Mouse (Mus musculus) embryonic facial prominence, embryonic 15.5 days (tissue): ENCODE results near the gene Mllt3. TPM values are rescaled to one million over a fixed set of nuclear protein-coding genes. Genes with fewer than 3 reads are reported as not detected.
A peak's percentile ranks its signal among the peaks of the same experiment; 100 is the strongest.

Experiments
- ATAC-seq: fragments of 200-750 bp; cut with Nextera tagmentation; 2 replicates; pipeline ENCODE4 v1.8.0; 2017; ENCODE audit warnings: low read depth, moderate TSS enrichment; ENCODE audit not compliant: insufficient number of reproducible peaks, low FRiP score, low TSS enrichment
- H3K27ac ChIP-seq: fragments of 300-500 bp; sonication (generic); replicated peaks from 2 replicates; pipeline ENCODE4 v1.5.1; 2015; ENCODE audit warnings: mild to moderate bottlenecking, inconsistent platforms
- H3K27me3 ChIP-seq: fragments of 300-500 bp; sonication (generic); 2 replicates; pipeline ENCODE4 v1.6.1; 2015; ENCODE audit warnings: inconsistent platforms
- H3K36me3 ChIP-seq: fragments of 300-500 bp; sonication (generic); 2 replicates; pipeline ENCODE4 v1.6.1; 2015; ENCODE audit warnings: mild to moderate bottlenecking, inconsistent platforms
- H3K4me1 ChIP-seq: fragments of 300-500 bp; sonication (generic); 2 replicates; pipeline ENCODE4 v1.6.1; 2015; ENCODE audit warnings: inconsistent platforms
- H3K4me2 ChIP-seq: fragments of 300-500 bp; sonication (generic); replicated peaks from 2 replicates; pipeline ENCODE4 v1.6.1; 2015; ENCODE audit warnings: mild to moderate bottlenecking, inconsistent platforms
- H3K4me3 ChIP-seq: fragments of 300-500 bp; sonication (generic); replicated peaks from 2 replicates; pipeline ENCODE4 v1.5.1; 2015; ENCODE audit warnings: mild to moderate bottlenecking, inconsistent platforms
- H3K9ac ChIP-seq: fragments of 300-500 bp; sonication (generic); 2 replicates; pipeline ENCODE4 v1.6.1; 2015; ENCODE audit warnings: inconsistent platforms
- H3K9me3 ChIP-seq: fragments of 300-500 bp; sonication (generic); replicated peaks from 2 replicates; pipeline ENCODE4 v1.6.1; 2016; ENCODE audit warnings: inconsistent platforms
- WGBS: fragments of 180-500 bp; shearing (Covaris S2); methylation state at CpG from one replicate; pipeline ENCODE4 v1.1.7; 2015; 5-methylcytosine and 5-hydroxymethylcytosine counted together
- polyA plus RNA-seq: library from polyadenylated mRNA; unstranded; fragments of >200 nt; fragmentation: Nextera tagmentation; extraction: Ambion mirVana; gene quantifications from 2 replicates; pipeline ENCODE4 v1.2.1, GENCODE M21; 2015

Mllt3 gene
- 54.3 and 56.4 TPM in 2 replicates for polyA plus RNA-seq

- under 1% methylated on average over 37 of the region's 37 CpGs for WGBS
- peak within 1 kb of the TSS; percentile 48 for H3K9ac ChIP-seq
These were observed at the start of gene Mllt3 for GRCm38 (mm10) chr4:88033216-88033653. Gene Mllt3 (minus strand): TSS chr4:88033364.

GRCm38 (mm10) chr4:88082381-88082780 is 49.2 kb upstream of the Mllt3 start:
- Histone ChIP-seq H3K9me3 (no peaks in the 10 kb centered on the region), H3K27ac (no peak overlapping the region), H3K4me3 (no peak overlapping the region), H3K36me3 (no peaks in the 10 kb centered on the region), H3K4me2 (no peak overlapping the region), H3K9ac (no peak overlapping the region), H3K27me3 (no peaks in the 10 kb centered on the region), H3K4me1 (peaks cover 4% of the 10 kb centered on the region; the same call in 1 of the 2 replicates)
- no peak for ATAC-seq
- WGBS, result 88% methylated on average over 4 of the region's 4 CpGs

More at GRCm38 (mm10) chr4:88033216-88033653, at the start of gene Mllt3:
- peak within 1 kb of the TSS; percentile 97 for H3K27ac ChIP-seq
- no peaks in the 10 kb centered on the region for H3K9me3 ChIP-seq
- H3K4me2 ChIP-seq, result peak within 1 kb of the TSS; percentile 87
- no peaks in the 10 kb centered on the region for H3K36me3 ChIP-seq
- no peaks in the 10 kb centered on the region for H3K27me3 ChIP-seq
- peaks cover 22% of the 10 kb centered on the region; the same call in 1 of the 2 replicates for H3K4me1 ChIP-seq
- H3K4me3 ChIP-seq, result peak within 1 kb of the TSS; percentile 77
- ATAC-seq, result peak; percentile 93

- Histone ChIP-seq H3K9me3 (no peaks in the 10 kb centered on the region), H3K9ac (no peak overlapping the region), H3K27me3 (no peaks in the 10 kb centered on the region), H3K36me3 (no peaks in the 10 kb centered on the region), H3K4me1 (peaks cover 4% of the 10 kb centered on the region; the same call in 1 of the 2 replicates), H3K27ac (no peak overlapping the region), H3K4me3 (no peak overlapping the region), H3K4me2 (no peak overlapping the region)
- no peak for ATAC-seq
- WGBS, result 89% methylated on average over 3 of the region's 3 CpGs
These were observed 48.7 kb upstream of the Mllt3 start for GRCm38 (mm10) chr4:88081885-88082284.

GRCm38 (mm10) chr4:88081417-88081816 is 48.3 kb upstream of the Mllt3 start:
- no peaks in the 10 kb centered on the region for H3K36me3 ChIP-seq
- ATAC-seq, result no peak
- H3K27me3 ChIP-seq, result no peaks in the 10 kb centered on the region
- H3K9me3 ChIP-seq, result no peaks in the 10 kb centered on the region
- no peak overlapping the region for H3K4me3 ChIP-seq
- peaks cover 4% of the 10 kb centered on the region; the same call in 1 of the 2 replicates for H3K4me1 ChIP-seq
- no peak overlapping the region for H3K27ac ChIP-seq
- H3K9ac ChIP-seq, result no peak overlapping the region
- 53% methylated on average over 5 of the region's 5 CpGs for WGBS
- H3K4me2 ChIP-seq, result no peak overlapping the region

GRCm38 (mm10) chr4:88078983-88079382 is 45.8 kb upstream of the Mllt3 start:
- H3K4me2 ChIP-seq, result no peak overlapping the region
- ATAC-seq, result no peak
- H3K9ac ChIP-seq, result no peak overlapping the region

GRCm38 (mm10) chr4:88075388-88075787 is 42.2 kb upstream of the Mllt3 start:
- no peak overlapping the region for H3K27ac ChIP-seq
- H3K4me2 ChIP-seq, result no peak overlapping the region
- H3K9me3 ChIP-seq, result no peaks in the 10 kb centered on the region
- no peak overlapping the region for H3K4me3 ChIP-seq
- 37% methylated on average over 2 of the region's 2 CpGs for WGBS
- no peaks in the 10 kb centered on the region for H3K4me1 ChIP-seq
- no peaks in the 10 kb centered on the region for H3K27me3 ChIP-seq
- no peak overlapping the region for H3K9ac ChIP-seq
- no peak for ATAC-seq
- H3K36me3 ChIP-seq, result no peaks in the 10 kb centered on the region

More at GRCm38 (mm10) chr4:88078983-88079382, 45.8 kb upstream of the Mllt3 start:
- Histone ChIP-seq H3K27me3 (no peaks in the 10 kb centered on the region), H3K27ac (no peak overlapping the region), H3K4me3 (no peak overlapping the region), H3K4me1 (peaks cover 3% of the 10 kb centered on the region; the same call in 1 of the 2 replicates), H3K9me3 (no peaks in the 10 kb centered on the region), H3K36me3 (no peaks in the 10 kb centered on the region)
- WGBS, result 56% methylated on average over 3 of the region's 3 CpGs

GRCm38 (mm10) chr4:88046280-88046679 is 13.1 kb upstream of the Mllt3 start:
- WGBS, result 59% methylated on average over 8 of the region's 8 CpGs
- H3K27me3 ChIP-seq, result no peaks in the 10 kb centered on the region
- no peaks in the 10 kb centered on the region for H3K36me3 ChIP-seq

GRCm38 (mm10) chr4:88045151-88045550 is 12.0 kb upstream of the Mllt3 start:
- ATAC-seq, result no peak
- H3K27me3 ChIP-seq, result no peaks in the 10 kb centered on the region
- H3K9me3 ChIP-seq, result no peaks in the 10 kb centered on the region
- no peak overlapping the region for H3K27ac ChIP-seq
- 72% methylated on average over 4 of the region's 4 CpGs for WGBS
- no peak overlapping the region for H3K4me3 ChIP-seq
- H3K4me1 ChIP-seq, result no peaks in the 10 kb centered on the region
- H3K9ac ChIP-seq, result no peak overlapping the region
- H3K4me2 ChIP-seq, result no peak overlapping the region
- no peaks in the 10 kb centered on the region for H3K36me3 ChIP-seq

More at GRCm38 (mm10) chr4:88046280-88046679, 13.1 kb upstream of the Mllt3 start:
- no peak for ATAC-seq
- no peaks in the 10 kb centered on the region for H3K9me3 ChIP-seq
- H3K4me3 ChIP-seq, result no peak overlapping the region
- H3K9ac ChIP-seq, result no peak overlapping the region
- no peak overlapping the region for H3K27ac ChIP-seq
- H3K4me2 ChIP-seq, result no peak overlapping the region
- no peaks in the 10 kb centered on the region for H3K4me1 ChIP-seq

- Histone ChIP-seq H3K36me3 (no peaks in the 10 kb centered on the region), H3K4me3 (peak overlapping the region; percentile 77), H3K27ac (no peak overlapping the region), H3K4me1 (peaks cover 22% of the 10 kb centered on the region; the same call in 1 of the 2 replicates), H3K9me3 (no peaks in the 10 kb centered on the region), H3K27me3 (no peaks in the 10 kb centered on the region), H3K9ac (no peak overlapping the region), H3K4me2 (peak overlapping the region; percentile 87)
- ATAC-seq, result no peak
- 2% methylated on average over 11 of the region's 11 CpGs for WGBS
These were observed 2.2 kb upstream of the Mllt3 start for GRCm38 (mm10) chr4:88035361-88035760.

- 4% methylated on average over 18 of the region's 18 CpGs for WGBS
- no peak for ATAC-seq
- Histone ChIP-seq H3K36me3 (no peaks in the 10 kb centered on the region), H3K4me2 (peak overlapping the region; percentile 87), H3K9me3 (no peaks in the 10 kb centered on the region), H3K27ac (no peak overlapping the region), H3K9ac (no peak overlapping the region), H3K4me1 (peaks cover 22% of the 10 kb centered on the region; the same call in 1 of the 2 replicates), H3K4me3 (peak overlapping the region; percentile 77), H3K27me3 (no peaks in the 10 kb centered on the region)
These were observed 1.4 kb upstream of the Mllt3 start for GRCm38 (mm10) chr4:88034387-88035157.

- ATAC-seq, result no peak
- Histone ChIP-seq H3K9me3 (no peaks in the 10 kb centered on the region), H3K4me3 (peak overlapping the region; percentile 77), H3K4me1 (peaks cover 22% of the 10 kb centered on the region; the same call in 1 of the 2 replicates), H3K4me2 (peak overlapping the region; percentile 87), H3K27me3 (no peaks in the 10 kb centered on the region), H3K27ac (peak overlapping the region; percentile 75), H3K9ac (peak overlapping the region; percentile 48), H3K36me3 (no peaks in the 10 kb centered on the region)
- WGBS, result under 1% methylated on average over 25 of the region's 25 CpGs
These were observed 694 bp upstream of the Mllt3 start for GRCm38 (mm10) chr4:88033729-88034386.
